Mouse (Mus musculus) granulocyte monocyte progenitor cell, adult 5-6 weeks (primary cell): Measurements from ENCODE around the gene Myh9. TPM values are rescaled to one million over a fixed set of nuclear protein-coding genes. Genes with fewer than 3 reads are reported as not detected.
"Not testable (repeated sequence)": the region's sequence is repeated elsewhere in the genome, so short reads cannot be mapped to it uniquely, and the experiment has no call there.

Experiments
- ATAC-seq: replicated peaks from 2 replicates; pipeline ENCODE4 v1.8.0; 2016; ENCODE audit warnings: mild to moderate bottlenecking, moderate TSS enrichment, inconsistent platforms; ENCODE audit not compliant: poor library complexity, severe bottlenecking
- total RNA-seq, 2 experiments: library from RNA; stranded (forward) in 1 of 2; stranded (reverse) in 1 of 2; fragments of 200-712, 200-1000 nt in 1 of 2; fragments of >200 nt in 1 of 2; fragmentation: Nextera tagmentation in 1 of 2; gene quantifications; 2 replicates each; pipeline ENCODE4 v1.2.3; 2014 to 2017

The Myh9 gene
- total RNA-seq, 2 experiments from 2014 or later: 285 to 315 TPM

- ATAC-seq: no peak
Measured at GRCm38 (mm10) chr15:77844048-77844447, 2.1 kb upstream of the Myh9 start.

DNA sequence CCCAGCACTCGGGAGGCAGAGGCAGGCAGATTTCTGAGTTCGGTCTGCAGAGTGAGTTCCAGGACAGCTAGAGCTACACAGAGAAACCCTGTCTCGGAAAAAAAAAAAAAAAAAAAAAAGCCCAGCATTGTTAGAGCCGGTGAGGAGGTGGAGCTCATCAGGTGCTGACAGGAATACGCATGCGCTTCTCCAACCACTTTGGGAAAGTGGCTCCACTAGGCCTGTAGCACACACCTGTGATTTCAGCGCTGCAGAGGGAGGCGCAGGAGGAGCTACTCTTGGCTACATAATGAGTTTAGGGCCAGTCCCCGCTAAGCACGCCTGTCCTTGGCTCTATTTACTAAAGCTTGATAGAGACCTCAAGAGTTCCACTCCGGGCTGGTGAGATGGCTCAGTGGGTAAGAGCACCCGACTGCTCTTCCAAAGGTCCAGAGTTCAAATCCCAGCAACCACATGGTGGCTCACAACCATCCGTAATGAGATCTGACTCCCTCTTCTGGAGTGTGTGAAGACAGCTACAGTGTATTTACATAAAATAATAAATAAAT lies 1.6 kb upstream of the Myh9 start:
- ATAC-seq: not testable (repeated sequence)

DNA sequence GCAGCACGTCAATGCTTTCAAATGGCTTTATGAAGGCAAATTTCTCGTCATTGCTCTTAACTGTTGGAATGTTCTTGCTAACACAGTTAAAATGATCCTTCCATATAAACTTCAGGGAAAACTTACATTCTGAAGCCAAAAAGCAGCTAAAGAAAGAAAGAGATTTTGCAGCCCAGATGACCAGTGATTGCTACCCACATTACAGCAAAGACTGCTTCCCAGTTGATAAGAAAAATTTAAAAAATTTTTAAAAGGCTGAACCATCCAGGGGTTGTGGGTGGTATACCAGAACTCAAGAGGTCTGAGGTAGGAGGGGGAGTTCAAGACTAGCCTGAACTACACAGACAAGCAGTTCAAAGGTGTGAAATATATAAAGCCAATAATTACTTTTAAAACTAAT lies 1.1 kb upstream of the Myh9 start:
- ATAC-seq: no peak

GRCm38 (mm10) chr15:77841361-77842046 lies 471 bp downstream of the Myh9 start:
- peak; percentile 44 for ATAC-seq

GRCm38 (mm10) chr15:77840450-77841360 lies 1.3 kb downstream of the Myh9 start:
- ATAC-seq: no peak

GRCm38 (mm10) chr15:77839529-77840286 lies 2.3 kb downstream of the Myh9 start:
- ATAC-seq: no peak

DNA sequence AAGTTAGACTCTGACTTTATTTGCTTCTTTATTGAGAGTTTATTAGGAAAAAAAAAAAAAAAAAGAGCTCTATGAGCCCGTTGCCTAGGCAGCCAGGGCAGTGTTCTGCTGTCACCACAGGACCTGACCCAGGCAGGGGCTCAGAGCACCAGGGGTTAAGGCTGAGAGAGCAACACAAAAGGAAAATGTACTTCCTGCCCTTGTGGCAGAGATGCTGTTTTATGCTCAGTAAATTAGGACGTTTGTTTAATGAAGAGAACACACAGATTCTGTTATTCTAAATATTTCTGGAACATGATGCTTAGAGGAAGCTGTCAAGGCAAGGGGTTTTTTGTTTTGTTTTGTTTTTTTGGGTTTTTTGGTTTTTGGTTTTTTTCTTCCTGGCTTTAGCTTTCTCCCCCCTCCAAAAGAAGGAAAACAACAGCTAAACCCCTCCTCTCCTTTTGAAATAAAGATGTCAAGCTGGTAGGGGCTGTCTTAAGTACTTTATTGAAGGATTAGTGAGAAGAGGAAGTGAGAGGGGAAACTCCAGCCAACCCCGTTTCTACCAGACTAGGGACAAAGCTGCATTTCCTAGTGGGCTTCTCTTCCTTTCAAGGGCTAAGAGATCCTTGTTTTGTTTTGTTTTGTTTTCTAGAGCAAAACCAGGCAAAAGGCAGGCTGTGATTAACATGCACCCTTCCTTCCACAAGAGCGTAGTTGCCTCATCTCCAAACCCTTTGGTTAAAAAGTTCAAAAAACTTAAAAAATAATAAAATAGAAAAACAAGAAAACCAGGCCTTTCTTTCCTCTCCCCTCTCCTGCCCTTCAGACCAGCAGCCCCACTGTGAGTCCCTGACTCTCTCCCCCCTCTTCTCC lies 3.2 kb downstream of the Myh9 start:
- no peak for ATAC-seq

DNA sequence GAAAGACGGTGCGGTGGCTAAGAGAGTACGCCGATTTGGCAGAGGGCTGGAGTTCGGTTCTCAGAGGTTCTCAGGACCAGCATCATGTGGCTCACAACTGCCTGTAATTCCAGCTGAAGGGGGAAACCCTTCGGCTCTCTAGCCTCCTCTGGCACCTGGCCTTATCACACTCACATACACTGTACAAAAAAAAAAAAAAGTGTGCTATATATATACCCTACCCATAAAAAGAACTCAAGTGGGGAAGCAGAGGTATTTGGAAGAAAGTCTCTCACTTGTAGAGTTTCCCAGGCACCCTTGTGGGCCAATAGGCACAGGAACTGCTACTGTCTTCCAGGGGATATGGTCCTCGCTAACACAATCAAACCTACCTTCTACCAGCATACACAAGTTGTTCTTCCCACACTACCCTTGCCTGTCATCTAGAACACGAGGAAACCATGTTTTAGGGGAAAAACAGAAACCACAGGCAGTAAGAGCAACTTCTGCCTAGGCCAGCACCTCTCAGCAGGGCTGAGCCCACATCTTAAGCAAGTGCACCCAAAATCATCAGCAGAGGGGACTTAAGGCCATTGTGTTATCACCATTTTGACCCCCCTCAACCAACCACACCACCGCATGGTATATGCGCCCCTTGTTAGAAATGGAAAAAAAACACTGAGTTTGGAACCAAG lies 4.4 kb downstream of the Myh9 start:
- ATAC-seq: no peak

- no peak for ATAC-seq
Measured at GRCm38 (mm10) chr15:77836692-77837443, 5.1 kb downstream of the Myh9 start.

DNA sequence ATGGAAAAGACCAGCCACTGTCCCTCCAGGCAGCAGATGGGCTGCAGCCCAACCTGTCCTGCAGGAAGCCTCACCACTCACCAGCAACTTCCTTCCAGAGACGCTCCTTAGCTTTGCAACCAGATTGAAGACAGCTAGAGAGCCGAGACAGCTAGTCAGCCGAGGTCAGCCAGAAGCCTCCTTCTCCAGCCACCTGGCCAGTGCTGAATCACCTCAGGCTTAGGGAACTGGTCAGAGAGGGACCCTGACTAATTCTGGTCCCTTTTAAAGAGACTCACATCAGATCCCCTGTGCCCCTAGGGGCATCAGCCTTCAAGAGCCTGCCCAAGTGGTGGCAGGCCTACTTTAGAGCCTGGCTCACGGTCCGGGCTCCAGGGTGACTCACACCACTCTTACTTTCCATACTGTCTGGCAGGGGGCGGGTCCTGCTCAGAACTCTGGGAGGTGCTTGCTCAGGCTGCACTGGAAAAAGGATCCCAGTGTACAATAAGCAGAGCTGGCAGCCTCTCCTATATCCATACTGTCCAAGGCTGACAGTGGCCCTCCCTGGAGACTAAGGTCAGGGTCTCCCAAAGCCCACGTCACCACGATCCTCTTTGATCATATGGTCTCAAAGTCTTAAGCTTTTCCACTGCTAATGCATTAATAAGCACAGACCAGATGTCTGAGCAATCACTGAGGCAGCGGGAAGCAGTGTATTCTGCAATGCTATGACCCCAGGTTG lies 5.9 kb downstream of the Myh9 start:
- peak; percentile 10; the same call in 1 of the 2 replicates for ATAC-seq

DNA sequence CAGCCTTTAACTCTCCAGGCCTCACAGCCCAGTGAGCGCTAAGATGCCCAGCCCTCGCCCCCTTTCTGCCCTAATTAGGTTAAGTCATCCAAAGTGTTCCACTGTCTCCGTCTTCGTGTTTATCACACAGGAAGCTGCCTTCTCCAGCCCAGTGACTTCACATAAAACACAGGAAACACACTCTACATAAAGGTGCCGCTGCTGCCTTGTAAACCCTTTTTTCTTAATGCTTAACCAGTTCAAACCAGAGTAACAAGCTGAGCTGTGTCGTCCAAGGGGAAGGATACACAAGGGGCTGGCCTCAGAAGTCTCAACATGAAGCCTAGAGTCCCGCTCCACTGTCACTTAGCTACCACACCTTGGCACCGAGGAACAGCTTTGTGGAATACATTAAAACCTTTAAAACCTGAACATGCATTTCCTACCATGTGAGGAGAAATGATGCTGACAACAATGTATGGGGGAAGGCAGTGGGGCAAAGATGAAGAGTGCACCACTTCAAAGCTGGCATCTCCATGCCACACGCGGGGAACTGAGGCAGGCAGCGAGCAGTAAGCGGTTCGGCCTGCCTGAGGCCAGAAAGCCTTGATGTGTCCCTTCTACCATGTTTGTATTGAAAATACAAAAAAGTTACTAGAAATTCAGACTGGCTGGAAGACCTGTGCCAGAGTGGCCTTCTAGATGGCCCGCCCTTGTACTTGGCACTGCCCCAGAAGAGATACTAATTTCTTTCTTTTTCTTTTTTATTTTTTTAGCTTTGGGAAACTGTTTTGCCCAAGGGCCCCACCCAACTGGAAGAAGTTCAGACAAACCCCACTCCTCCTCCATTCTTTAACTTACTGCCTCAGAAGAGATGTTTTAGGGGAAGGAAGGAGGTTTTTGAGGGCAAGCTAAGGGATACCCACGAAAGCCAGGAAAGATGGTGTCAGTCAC lies 7.4 kb downstream of the Myh9 start:
- ATAC-seq: no peak

- ATAC-seq: no peak
Measured at GRCm38 (mm10) chr15:77833731-77834130, 8.2 kb downstream of the Myh9 start.

- no peak for ATAC-seq
Measured at GRCm38 (mm10) chr15:77833083-77833482, 8.9 kb downstream of the Myh9 start.

- peak; percentile 26 for ATAC-seq
Measured at GRCm38 (mm10) chr15:77832458-77832904, 9.5 kb downstream of the Myh9 start.

DNA sequence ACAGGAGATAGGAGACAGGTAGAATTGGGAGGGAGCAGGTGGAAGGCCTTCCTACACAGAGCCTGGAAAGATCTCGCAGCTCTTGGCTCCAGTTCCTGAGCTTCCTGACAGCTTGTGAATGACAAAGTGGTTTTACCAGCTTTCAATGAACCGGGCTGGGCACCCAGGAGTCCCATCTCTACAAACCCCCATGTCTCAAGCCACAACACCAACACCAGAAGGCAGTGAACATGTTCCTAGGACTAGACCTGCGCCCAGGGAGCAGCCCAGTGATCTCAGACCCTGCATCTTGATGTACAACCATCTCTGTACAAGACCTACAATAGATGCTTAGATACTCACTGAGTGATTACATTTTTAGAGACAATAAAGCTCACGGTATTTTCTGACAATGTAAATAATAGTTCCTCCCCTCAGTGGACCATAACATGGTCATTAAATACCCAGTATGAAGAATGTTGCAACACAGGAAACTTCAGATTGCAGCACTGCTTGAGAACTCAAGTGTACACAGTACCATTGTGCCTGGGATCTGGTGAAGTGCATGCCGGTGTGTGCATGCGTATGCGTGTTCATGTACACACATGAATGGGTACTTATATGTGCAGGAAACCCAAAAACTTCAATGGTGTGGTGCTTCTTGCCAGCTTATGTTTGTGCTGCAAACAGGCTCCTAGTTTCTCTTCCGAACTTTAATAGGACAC lies 10.1 kb downstream of the Myh9 start:
- peak; percentile 52 for ATAC-seq

DNA sequence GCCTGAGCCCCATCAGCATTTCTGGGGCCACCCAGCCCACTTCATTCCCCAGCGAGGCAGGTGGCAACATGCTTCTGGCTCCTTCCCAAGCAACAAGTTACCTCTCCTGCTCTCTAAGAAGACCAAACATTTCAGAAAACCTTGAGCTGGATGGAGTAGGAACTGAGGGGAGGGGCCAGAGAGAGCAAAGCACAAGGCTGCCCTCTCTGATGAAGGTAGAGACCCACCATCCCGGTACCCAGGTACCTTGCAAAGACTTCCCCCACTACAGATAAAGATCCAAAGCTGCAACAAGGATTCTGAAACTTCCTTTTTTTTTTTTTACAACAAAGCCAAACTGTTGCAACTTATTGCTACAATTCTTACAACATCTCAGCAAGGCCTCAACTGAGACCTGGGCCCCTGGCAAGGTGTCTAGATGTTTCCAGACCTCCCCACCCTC lies 10.8 kb downstream of the Myh9 start:
- ATAC-seq: peak; percentile 60
